Mouse (Mus musculus) forebrain, postnatal 0 days (tissue): ENCODE measurements around the gene Il1rapl2. TPM values are rescaled to one million over a fixed set of nuclear protein-coding genes. Genes with fewer than 3 reads are reported as not detected.

ENCODE experiments used
- ATAC-seq: fragments of 200-750 bp; cut with Nextera tagmentation; 2 replicates; pipeline ENCODE4 v1.8.0; 2017; ENCODE audit warnings: mild to moderate bottlenecking, moderate library complexity
- DNase-seq: peaks from one replicate; pipeline ENCODE4 v3.0.0-alpha.2; 2015
- H3K27ac ChIP-seq: fragments of 300-500 bp; sonication (generic); 2 replicates; pipeline ENCODE4 v1.5.1; 2014; ENCODE audit warnings: low read depth, mild to moderate bottlenecking, antibody characterized with exemption, low read length, moderate library complexity, mixed read lengths
- H3K27me3 ChIP-seq: fragments of 300-500 bp; sonication (generic); 2 replicates; pipeline ENCODE4 v1.6.1; 2014; ENCODE audit warnings: mild to moderate bottlenecking, low read length, mixed read lengths; ENCODE audit not compliant: insufficient read depth
- H3K36me3 ChIP-seq: fragments of 300-500 bp; sonication (generic); 2 replicates; pipeline ENCODE4 v1.6.1; 2014; ENCODE audit warnings: mild to moderate bottlenecking, moderate library complexity; ENCODE audit not compliant: insufficient read depth
- H3K4me1 ChIP-seq: fragments of 300-500 bp; sonication (generic); 2 replicates; pipeline ENCODE4 v1.6.1; 2014; ENCODE audit warnings: antibody characterized with exemption; ENCODE audit not compliant: insufficient read depth
- H3K4me2 ChIP-seq: fragments of 300-500 bp; sonication (generic); 2 replicates; pipeline ENCODE4 v1.6.1; 2014; ENCODE audit warnings: low read depth, mild to moderate bottlenecking, moderate library complexity
- H3K4me3 ChIP-seq: fragments of 300-500 bp; sonication (generic); 2 replicates; pipeline ENCODE4 v1.5.1; 2014; ENCODE audit warnings: low read depth, low read length, mixed read lengths
- H3K9ac ChIP-seq: fragments of 300-500 bp; sonication (generic); 2 replicates; pipeline ENCODE4 v1.6.1; 2014; ENCODE audit warnings: mild to moderate bottlenecking
- H3K9me3 ChIP-seq: fragments of 300-500 bp; sonication (generic); 2 replicates; pipeline ENCODE4 v1.6.1; 2016; ENCODE audit warnings: low read length
- CTCF ChIP-seq: sonication (generic); IDR thresholded peaks from 2 replicates; pipeline ENCODE4 v1.5.1; 2016; ENCODE audit warnings: antibody characterized with exemption, control low read depth, low read depth
- WGBS: fragments of 180-500 bp; shearing (Covaris S2); extraction: QIAGEN DNeasy Blood & Tissue Kit; methylation state at CpG from one replicate; pipeline ENCODE4 v1.1.7; 2014; 5-methylcytosine and 5-hydroxymethylcytosine counted together
- polyA plus RNA-seq: library from polyadenylated mRNA; unstranded; fragments of >200 nt; fragmentation: Nextera tagmentation; extraction: Ambion mirVana; gene quantifications from 2 replicates; pipeline ENCODE4 v1.2.1, GENCODE M21; 2015
- total RNA-seq: library from RNA; depleted of rRNA; stranded (reverse); fragments of >200 nt; gene quantifications from 2 replicates; pipeline ENCODE4 v1.2.3, GENCODE M21; 2014

The Il1rapl2 gene
- total and polyA plus RNA-seq, 2 experiments from 2014 or later = 5.0 to 8.5 TPM

GRCm38 (mm10) chrX:138500510-138500909 is 930.1 kb downstream of the Il1rapl2 start:
- DNase-seq = no peak
- no peak for TF ChIP-seq CTCF
- H3K27me3 ChIP-seq = no peaks in the 10 kb centered on the region

GRCm38 (mm10) chrX:138505049-138505448 is 934.6 kb downstream of the Il1rapl2 start:
- WGBS = 44% methylated on average over 3 of the region's 3 CpGs
- Histone ChIP-seq H3K4me1 (no peaks in the 10 kb centered on the region), H3K27ac (no peak overlapping the region), H3K36me3 (no peaks in the 10 kb centered on the region), H3K9ac (no peak overlapping the region), H3K4me3 (no peak overlapping the region), H3K9me3 (no peaks in the 10 kb centered on the region), H3K4me2 (no peak overlapping the region), H3K27me3 (no peaks in the 10 kb centered on the region)
- no peak for ATAC-seq
- TF ChIP-seq CTCF = no peak
- DNase-seq = peak; percentile 1

More at GRCm38 (mm10) chrX:138500510-138500909, 930.1 kb downstream of the Il1rapl2 start:
- Histone ChIP-seq H3K27ac (no peak overlapping the region), H3K9me3 (no peaks in the 10 kb centered on the region), H3K4me1 (no peaks in the 10 kb centered on the region), H3K36me3 (no peaks in the 10 kb centered on the region), H3K9ac (no peak overlapping the region), H3K4me3 (no peak overlapping the region), H3K4me2 (no peak overlapping the region)
- WGBS = 81% methylated on average over 1 of the region's 1 CpGs
- no peak for ATAC-seq

GRCm38 (mm10) chrX:138620106-138620505 is 1049.7 kb downstream of the Il1rapl2 start:
- 58% methylated on average over 3 of the region's 3 CpGs for WGBS

GRCm38 (mm10) chrX:138625311-138625710 is 1054.9 kb downstream of the Il1rapl2 start:
- no peak overlapping the region for H3K27ac ChIP-seq
- H3K9me3 ChIP-seq = no peaks in the 10 kb centered on the region
- TF ChIP-seq CTCF = no peak
- no peaks in the 10 kb centered on the region for H3K27me3 ChIP-seq
- DNase-seq (peak; percentile 5), ATAC-seq (no peak)
- H3K36me3 ChIP-seq = no peaks in the 10 kb centered on the region
- H3K9ac ChIP-seq = no peak overlapping the region
- no peak overlapping the region for H3K4me3 ChIP-seq
- no peak overlapping the region for H3K4me2 ChIP-seq
- no peaks in the 10 kb centered on the region for H3K4me1 ChIP-seq

More at GRCm38 (mm10) chrX:138620106-138620505, 1049.7 kb downstream of the Il1rapl2 start:
- H3K36me3 ChIP-seq = no peaks in the 10 kb centered on the region
- DNase-seq (no peak), ATAC-seq (no peak)
- H3K9me3 ChIP-seq = no peaks in the 10 kb centered on the region
- no peak overlapping the region for H3K4me3 ChIP-seq
- no peaks in the 10 kb centered on the region for H3K4me1 ChIP-seq
- no peak overlapping the region for H3K9ac ChIP-seq
- H3K27ac ChIP-seq = no peak overlapping the region
- H3K27me3 ChIP-seq = no peaks in the 10 kb centered on the region
- H3K4me2 ChIP-seq = no peak overlapping the region
- no peak for TF ChIP-seq CTCF

GRCm38 (mm10) chrX:138722372-138722771 is 1152.0 kb downstream of the Il1rapl2 start:
- TF ChIP-seq CTCF = no peak
- H3K27ac ChIP-seq = no peak overlapping the region
- no peak overlapping the region for H3K4me2 ChIP-seq
- 30% methylated on average over 1 of the region's 1 CpGs for WGBS
- no peak overlapping the region for H3K4me3 ChIP-seq
- no peaks in the 10 kb centered on the region for H3K4me1 ChIP-seq
- DNase-seq (no peak), ATAC-seq (no peak)
- H3K9me3 ChIP-seq = no peaks in the 10 kb centered on the region
- no peaks in the 10 kb centered on the region for H3K36me3 ChIP-seq
- H3K27me3 ChIP-seq = no peaks in the 10 kb centered on the region
- no peak overlapping the region for H3K9ac ChIP-seq

GRCm38 (mm10) chrX:138800958-138801357 is 1230.5 kb downstream of the Il1rapl2 start:
- WGBS = 71% methylated on average over 3 of the region's 3 CpGs
- no peak for TF ChIP-seq CTCF
- Histone ChIP-seq H3K27ac (no peak overlapping the region), H3K9me3 (no peaks in the 10 kb centered on the region), H3K36me3 (no peaks in the 10 kb centered on the region), H3K9ac (no peak overlapping the region), H3K4me1 (no peaks in the 10 kb centered on the region), H3K4me3 (no peak overlapping the region), H3K27me3 (no peaks in the 10 kb centered on the region), H3K4me2 (no peak overlapping the region)
- DNase-seq = no peak
- no peak for ATAC-seq

- Histone ChIP-seq H3K27ac (no peak overlapping the region), H3K36me3 (no peaks in the 10 kb centered on the region), H3K9ac (no peak overlapping the region), H3K4me3 (no peak overlapping the region), H3K27me3 (no peaks in the 10 kb centered on the region), H3K4me2 (no peak overlapping the region), H3K4me1 (no peaks in the 10 kb centered on the region), H3K9me3 (no peaks in the 10 kb centered on the region)
- DNase-seq = no peak
- no peak for TF ChIP-seq CTCF
- ATAC-seq = no peak
Observed at GRCm38 (mm10) chrX:138831876-138832275, 1261.5 kb downstream of the Il1rapl2 start.

GRCm38 (mm10) chrX:138833894-138834293 is 1263.5 kb downstream of the Il1rapl2 start:
- Histone ChIP-seq H3K9me3 (no peaks in the 10 kb centered on the region), H3K9ac (no peak overlapping the region), H3K4me2 (no peak overlapping the region), H3K4me1 (no peaks in the 10 kb centered on the region), H3K27ac (no peak overlapping the region), H3K27me3 (no peaks in the 10 kb centered on the region), H3K4me3 (no peak overlapping the region), H3K36me3 (no peaks in the 10 kb centered on the region)
- DNase-seq (no peak), ATAC-seq (no peak)
- no peak for TF ChIP-seq CTCF
- WGBS = 38% methylated on average over 2 of the region's 2 CpGs
